Mouse (Mus musculus): Measurements from ENCODE around the gene Hbb-bt.
"Not testable (repeated sequence)": the region's sequence is repeated elsewhere in the genome, so short reads cannot be mapped to it uniquely, and the experiment has no call there.

Hbb-bt gene

DNA sequence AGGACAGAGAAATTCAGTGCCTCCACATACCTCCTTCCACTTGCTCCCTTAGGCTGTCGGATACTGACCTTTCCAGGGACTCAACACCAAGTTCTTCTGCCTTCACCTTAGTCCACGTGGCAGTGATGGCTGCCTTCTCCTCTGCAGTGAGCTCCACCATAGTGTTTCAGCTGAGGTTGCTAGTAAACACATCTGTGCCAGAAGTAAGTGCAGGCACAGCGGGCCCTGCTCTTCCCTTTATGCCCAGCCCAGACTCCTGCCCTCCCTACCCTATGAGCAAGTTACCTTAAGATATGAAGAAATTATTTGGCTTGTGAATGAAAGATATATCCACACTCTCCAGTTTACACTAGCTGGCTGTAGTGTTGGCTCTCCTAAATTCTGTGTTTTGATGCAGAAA is 26.5 kb upstream of the Hbb-bt start, which contains the start of gene Hbb-bh2:
TSS of gene Hbb-bh2 (minus strand) at position 253 of the 400 bp plus-strand sequence.
- no peaks in the 10 kb centered on the region for H3K9me3 ChIP-seq (ENCODE audit: low read length)
- no peak within 1 kb of the TSS for H3K4me3 ChIP-seq (replicated peaks; ENCODE audit: low read length)
- no peaks in the 10 kb centered on the region for H3K36me3 ChIP-seq (ENCODE audit: insufficient read depth, low read length)
- no peaks in the 10 kb centered on the region for H3K4me1 ChIP-seq (replicated peaks; ENCODE audit: low read depth, low read length)
- no peaks in the 10 kb centered on the region for H3K27me3 ChIP-seq (ENCODE audit: insufficient read depth, low read length)
- no peak for TF ChIP-seq POU5F1 (IDR thresholded peaks at IDR 0.05; ENCODE audit: borderline replicate concordance, low read length)
- TF ChIP-seq CTCF (conservative IDR thresholded peaks at IDR 0.05; ENCODE audit: low read length), result no peak
- TF ChIP-seq NANOG (IDR thresholded peaks at IDR 0.05; ENCODE audit: borderline replicate concordance, low read length), result no peak

DNA sequence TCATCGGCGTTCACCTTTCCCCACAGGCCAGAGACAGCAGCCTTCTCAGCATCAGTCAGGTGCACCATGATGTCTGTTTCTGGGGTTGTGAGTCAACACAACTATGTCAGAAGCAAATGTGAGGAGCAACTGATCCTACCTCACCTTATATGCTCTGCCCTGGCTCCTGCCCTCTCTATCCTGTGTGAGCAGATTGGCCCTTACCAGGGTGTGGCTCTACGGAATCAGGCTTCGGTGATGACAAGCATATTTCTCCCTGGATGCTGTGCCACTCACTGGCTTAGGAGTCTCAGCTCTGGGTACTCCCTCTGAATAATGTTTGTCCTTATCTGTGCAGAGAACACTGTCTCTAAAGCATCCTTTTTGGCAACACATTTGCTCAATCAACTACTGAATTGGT is 14.0 kb upstream of the Hbb-bt start, which contains the start of gene Hbb-bs:
TSS of gene Hbb-bs (minus strand) at position 289 of the 400 bp plus-strand sequence.
- H3K36me3 ChIP-seq (ENCODE audit: insufficient read depth, low read length), result no peaks in the 10 kb centered on the region
- no peak within 1 kb of the TSS for H3K4me3 ChIP-seq (replicated peaks; ENCODE audit: low read length)
- no peaks in the 10 kb centered on the region for H3K27me3 ChIP-seq (ENCODE audit: insufficient read depth, low read length)
- TF ChIP-seq NANOG (IDR thresholded peaks at IDR 0.05; ENCODE audit: borderline replicate concordance, low read length) (no peak), POU5F1 (IDR thresholded peaks at IDR 0.05; ENCODE audit: borderline replicate concordance, low read length) (no peak), CTCF (conservative IDR thresholded peaks at IDR 0.05; ENCODE audit: low read length) (no peak)
- H3K4me1 ChIP-seq (replicated peaks; ENCODE audit: low read depth, low read length), result no peaks in the 10 kb centered on the region
- no peaks in the 10 kb centered on the region for H3K9me3 ChIP-seq (ENCODE audit: low read length)

DNA sequence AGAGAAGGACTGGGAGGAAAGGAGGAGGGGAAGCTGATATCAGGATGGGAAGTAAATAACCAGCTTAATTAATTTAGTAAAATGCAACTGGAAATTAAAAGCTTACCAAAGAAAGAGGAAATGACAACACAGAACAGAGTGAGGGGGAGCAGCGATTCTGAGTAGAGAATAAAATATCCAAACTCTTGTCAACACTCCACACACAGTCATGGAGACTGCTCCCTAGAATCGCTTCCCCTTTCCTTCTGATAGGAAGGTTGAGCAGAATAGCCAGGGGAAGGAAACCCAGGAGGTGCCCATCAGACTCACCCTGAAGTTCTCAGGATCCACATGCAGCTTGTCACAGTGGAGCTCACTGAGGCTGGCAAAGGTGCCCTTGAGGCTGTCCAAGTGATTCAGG is 13.3 kb upstream of the Hbb-bt start:
- not testable (repeated sequence) for H3K9me3 ChIP-seq (ENCODE audit: low read length); H3K27me3 ChIP-seq (ENCODE audit: insufficient read depth, low read length); H3K4me1 ChIP-seq (replicated peaks; ENCODE audit: low read depth, low read length); H3K36me3 ChIP-seq (ENCODE audit: insufficient read depth, low read length); H3K4me3 ChIP-seq (replicated peaks; ENCODE audit: low read length)

DNA sequence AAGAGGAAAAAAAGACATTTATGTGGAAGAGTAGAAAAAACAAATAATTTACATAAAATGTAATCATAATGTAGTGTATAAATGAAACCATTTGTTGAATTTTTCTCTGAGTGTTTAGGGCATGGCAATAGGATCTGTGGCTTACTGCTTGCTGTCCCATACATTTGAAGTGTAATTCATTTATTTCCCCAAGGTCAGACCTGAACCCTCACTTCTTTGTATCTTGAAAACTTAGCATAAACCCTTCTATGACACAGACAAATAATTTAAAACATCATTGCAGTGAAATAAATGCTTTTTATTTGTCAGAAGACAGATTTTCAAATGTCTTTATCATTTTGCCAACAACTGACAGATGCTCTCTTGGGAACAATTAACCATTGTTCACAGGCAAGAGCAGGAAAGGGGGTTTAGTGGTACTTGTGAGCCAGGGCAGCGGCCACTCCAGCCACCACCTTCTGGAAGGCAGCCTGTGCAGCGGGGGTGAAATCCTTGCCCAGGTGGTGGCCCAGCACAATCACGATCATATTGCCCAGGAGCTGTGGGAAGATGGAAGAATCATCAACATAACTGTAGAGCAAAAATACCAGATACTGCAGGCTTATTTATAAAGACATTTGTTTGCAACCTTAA is 12.6 kb upstream of the Hbb-bt start:
- Histone ChIP-seq H3K4me3 (replicated peaks; ENCODE audit: low read length) (no peak overlapping the region), H3K9me3 (ENCODE audit: low read length) (no peaks in the 10 kb centered on the region), H3K4me1 (replicated peaks; ENCODE audit: low read depth, low read length) (no peaks in the 10 kb centered on the region), H3K27me3 (ENCODE audit: insufficient read depth, low read length) (no peaks in the 10 kb centered on the region), H3K36me3 (ENCODE audit: insufficient read depth, low read length) (no peaks in the 10 kb centered on the region)
- TF ChIP-seq NANOG (IDR thresholded peaks at IDR 0.05; ENCODE audit: borderline replicate concordance, low read length), result no peak
- TF ChIP-seq POU5F1 (IDR thresholded peaks at IDR 0.05; ENCODE audit: borderline replicate concordance, low read length), result no peak
- TF ChIP-seq CTCF (conservative IDR thresholded peaks at IDR 0.05; ENCODE audit: low read length), result no peak

DNA sequence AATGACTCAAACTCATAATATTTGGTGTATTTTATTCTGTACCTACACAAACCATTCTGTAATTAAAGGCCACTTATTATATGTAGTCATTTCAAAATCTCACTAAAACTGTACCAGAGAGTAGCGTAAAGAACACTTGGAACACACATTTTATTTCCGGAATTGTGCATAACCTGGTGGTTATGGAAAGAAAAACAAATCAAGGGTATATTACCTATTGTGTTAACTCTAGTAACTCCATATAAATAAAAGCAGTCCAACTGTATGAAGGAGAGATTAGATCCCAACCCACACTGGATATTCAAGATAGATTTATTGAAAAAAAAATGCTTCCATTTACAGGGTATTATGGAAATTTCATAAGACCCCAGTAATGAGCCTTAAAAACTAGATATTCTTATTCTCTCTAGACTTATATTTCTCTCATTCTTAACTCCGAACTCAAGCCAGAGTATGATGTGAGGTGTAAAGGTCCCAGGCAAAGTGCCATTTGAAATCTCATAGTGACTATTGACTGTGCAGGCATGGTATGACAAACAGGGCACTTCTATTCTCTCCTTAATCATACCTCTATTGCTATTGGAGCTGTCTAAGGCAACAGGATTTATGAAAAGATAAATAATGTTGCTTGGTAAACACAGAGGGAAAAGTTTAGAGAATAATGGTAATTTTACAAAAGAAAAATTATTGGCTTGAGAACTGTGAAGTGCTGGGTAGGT is 11.9 kb upstream of the Hbb-bt start:
- TF ChIP-seq POU5F1 (IDR thresholded peaks at IDR 0.05; ENCODE audit: borderline replicate concordance, low read length) (no peak), NANOG (IDR thresholded peaks at IDR 0.05; ENCODE audit: borderline replicate concordance, low read length) (no peak)

DNA sequence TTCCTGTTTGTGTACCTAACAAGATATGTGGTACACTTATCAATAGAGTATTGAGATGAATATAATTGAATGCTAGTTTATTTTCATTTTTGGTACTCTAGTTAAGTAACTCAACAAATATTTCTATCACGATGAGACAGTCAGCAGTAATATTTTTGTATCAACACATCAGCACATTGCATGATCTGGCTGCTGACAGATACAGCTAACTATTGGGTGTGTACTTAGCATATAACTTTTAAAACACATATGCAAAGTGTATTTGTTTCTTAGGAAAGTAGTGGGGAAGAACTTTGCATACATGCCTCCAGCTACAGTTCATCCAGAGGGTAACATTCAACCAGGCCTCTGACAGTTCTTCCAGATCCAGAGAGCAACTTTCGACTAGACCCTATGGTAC is 10.8 kb upstream of the Hbb-bt start:
- Histone ChIP-seq H3K9me3 (ENCODE audit: low read length) (no peaks in the 10 kb centered on the region), H3K4me3 (replicated peaks; ENCODE audit: low read length) (no peak overlapping the region), H3K27me3 (ENCODE audit: insufficient read depth, low read length) (no peaks in the 10 kb centered on the region), H3K36me3 (ENCODE audit: insufficient read depth, low read length) (no peaks in the 10 kb centered on the region), H3K4me1 (replicated peaks; ENCODE audit: low read depth, low read length) (no peaks in the 10 kb centered on the region)
- no peak for TF ChIP-seq NANOG (IDR thresholded peaks at IDR 0.05; ENCODE audit: borderline replicate concordance, low read length)
- no peak for TF ChIP-seq POU5F1 (IDR thresholded peaks at IDR 0.05; ENCODE audit: borderline replicate concordance, low read length)
- no peak for TF ChIP-seq CTCF (conservative IDR thresholded peaks at IDR 0.05; ENCODE audit: low read length)

More for the DNA sequence above, 11.9 kb upstream of the Hbb-bt start:
- H3K9me3 ChIP-seq (ENCODE audit: low read length), result no peaks in the 10 kb centered on the region
- H3K4me3 ChIP-seq (replicated peaks; ENCODE audit: low read length), result no peak overlapping the region
- H3K36me3 ChIP-seq (ENCODE audit: insufficient read depth, low read length), result no peaks in the 10 kb centered on the region
- H3K27me3 ChIP-seq (ENCODE audit: insufficient read depth, low read length), result no peaks in the 10 kb centered on the region
- H3K4me1 ChIP-seq (replicated peaks; ENCODE audit: low read depth, low read length), result no peaks in the 10 kb centered on the region

GRCm38 (mm10) chr7:103815085-103815484 is 1.3 kb upstream of the Hbb-bt start:
- not testable (repeated sequence) for H3K4me3 ChIP-seq (replicated peaks; ENCODE audit: low read length); H3K27me3 ChIP-seq (ENCODE audit: insufficient read depth, low read length)

GRCm38 (mm10) chr7:103813152-103813551 is 644 bp downstream of the Hbb-bt start:
- H3K9me3 ChIP-seq (ENCODE audit: low read length); H3K4me1 ChIP-seq (replicated peaks; ENCODE audit: low read depth, low read length); H3K27me3 ChIP-seq (ENCODE audit: insufficient read depth, low read length); H3K36me3 ChIP-seq (ENCODE audit: insufficient read depth, low read length); H3K4me3 ChIP-seq (replicated peaks; ENCODE audit: low read length): not testable (repeated sequence)

More at GRCm38 (mm10) chr7:103815085-103815484, 1.3 kb upstream of the Hbb-bt start:
- not testable (repeated sequence) for H3K4me1 ChIP-seq (replicated peaks; ENCODE audit: low read depth, low read length); H3K9me3 ChIP-seq (ENCODE audit: low read length); H3K36me3 ChIP-seq (ENCODE audit: insufficient read depth, low read length)

DNA sequence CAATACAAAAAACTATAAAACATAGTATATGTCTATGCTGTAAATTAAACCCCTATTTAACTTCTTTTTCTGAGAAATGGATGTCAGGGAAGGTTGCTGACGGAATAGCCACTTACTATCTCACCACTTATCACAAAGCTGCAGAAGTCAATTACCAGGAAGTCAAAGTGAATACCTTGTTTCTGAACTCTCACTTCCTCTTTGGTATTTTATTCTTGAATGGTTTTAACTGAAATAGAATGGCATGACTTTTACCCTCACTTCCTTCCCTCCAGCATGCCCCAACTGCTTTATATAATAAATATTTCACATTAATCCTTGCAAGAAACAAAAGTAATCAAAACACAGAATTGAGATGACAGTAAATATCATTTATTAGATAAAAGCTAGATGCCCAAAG is 1.6 kb downstream of the Hbb-bt start:
- Histone ChIP-seq H3K4me1 (replicated peaks; ENCODE audit: low read depth, low read length) (no peaks in the 10 kb centered on the region), H3K27me3 (ENCODE audit: insufficient read depth, low read length) (no peaks in the 10 kb centered on the region), H3K9me3 (ENCODE audit: low read length) (no peaks in the 10 kb centered on the region), H3K36me3 (ENCODE audit: insufficient read depth, low read length) (no peaks in the 10 kb centered on the region), H3K4me3 (replicated peaks; ENCODE audit: low read length) (no peak overlapping the region)
- TF ChIP-seq POU5F1 (IDR thresholded peaks at IDR 0.05; ENCODE audit: borderline replicate concordance, low read length), result no peak
- TF ChIP-seq NANOG (IDR thresholded peaks at IDR 0.05; ENCODE audit: borderline replicate concordance, low read length), result no peak
- TF ChIP-seq CTCF (conservative IDR thresholded peaks at IDR 0.05; ENCODE audit: low read length), result no peak
